Mouse (Mus musculus) G1E-ER4 (cell line): ENCODE data around the gene Cyct. TPM values are rescaled to one million over a fixed set of nuclear protein-coding genes. Genes with fewer than 3 reads are reported as not detected.

ENCODE experiments used
- GATA1 ChIP-seq: IDR thresholded peaks from one replicate; pipeline ENCODE4 v1.8.0; 2012; ENCODE audit warnings: low read length, inconsistent platforms
- polyA plus RNA-seq: library from polyadenylated mRNA; stranded (reverse); fragments of >175 nt; gene quantifications from 2 replicates; pipeline ENCODE4 v1.2.3, GENCODE M21; 2012

Gene Cyct
- not detected in 2 replicates for polyA plus RNA-seq

- TF ChIP-seq GATA1, result no peak
These were observed at the start of gene Cyct for GRCm38 (mm10) chr2:76360226-76360625. Cyct (minus strand) TSS chr2:76360450.

- no peak for TF ChIP-seq GATA1
These were observed 49.7 kb upstream of the Cyct start for GRCm38 (mm10) chr2:76409986-76410385.

GRCm38 (mm10) chr2:76409526-76409925 lies 49.3 kb upstream of the Cyct start:
- TF ChIP-seq GATA1, result no peak

DNA sequence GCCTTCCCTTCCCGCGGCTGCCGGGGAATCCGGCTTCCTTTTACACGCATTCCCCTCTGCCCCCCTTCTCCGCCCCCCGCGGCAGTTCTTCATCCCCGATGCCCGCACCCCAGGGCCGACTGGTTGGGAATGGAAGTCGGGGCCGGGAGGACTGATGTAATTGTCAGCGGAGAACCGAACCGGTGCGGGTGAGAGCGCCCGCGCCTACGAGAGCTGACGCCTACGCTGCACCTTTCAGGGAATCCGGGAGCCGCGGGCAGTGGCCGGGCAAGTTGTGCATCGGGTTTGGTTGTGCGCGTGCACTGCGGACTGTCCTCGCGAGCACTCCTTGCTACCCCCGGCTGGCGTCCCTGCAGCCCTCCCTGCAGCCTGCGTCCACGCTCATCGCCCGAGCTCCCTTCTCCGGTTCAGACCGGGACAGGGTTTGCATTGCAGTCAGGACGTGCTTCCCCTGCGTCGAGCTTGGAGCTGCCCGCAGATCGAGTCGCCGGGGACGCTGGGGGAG lies 46.7 kb upstream of the Cyct start:
- TF ChIP-seq GATA1, result no peak

GRCm38 (mm10) chr2:76406151-76406936 lies 46.1 kb upstream of the Cyct start, which contains the start of gene Osbpl6:
Osbpl6 (plus strand) TSS chr2:76406508.
- no peak for TF ChIP-seq GATA1

GRCm38 (mm10) chr2:76405596-76406150 lies 45.4 kb upstream of the Cyct start:
- TF ChIP-seq GATA1, result no peak

- TF ChIP-seq GATA1, result no peak
These were observed 39.9 kb upstream of the Cyct start for GRCm38 (mm10) chr2:76400178-76400577.

DNA sequence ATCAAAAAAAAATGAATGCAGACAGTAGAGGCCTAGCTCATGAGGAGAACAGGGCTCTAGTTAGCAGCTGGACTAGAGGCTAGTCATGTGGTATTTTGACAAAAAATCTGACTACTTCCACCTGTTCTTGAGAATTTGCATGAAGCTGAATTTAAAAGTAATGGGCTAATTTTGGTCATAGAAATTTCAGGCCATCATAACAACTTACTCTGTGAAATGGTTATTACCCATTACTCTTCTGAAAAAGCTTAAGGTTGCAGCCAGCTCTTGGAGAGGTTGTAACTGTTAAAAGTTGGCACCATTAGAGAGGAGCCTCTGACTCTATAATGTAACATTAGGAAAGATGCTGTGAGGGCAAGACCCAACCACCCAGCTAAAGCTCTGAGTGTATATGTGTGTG lies 26.3 kb upstream of the Cyct start:
- no peak for TF ChIP-seq GATA1

DNA sequence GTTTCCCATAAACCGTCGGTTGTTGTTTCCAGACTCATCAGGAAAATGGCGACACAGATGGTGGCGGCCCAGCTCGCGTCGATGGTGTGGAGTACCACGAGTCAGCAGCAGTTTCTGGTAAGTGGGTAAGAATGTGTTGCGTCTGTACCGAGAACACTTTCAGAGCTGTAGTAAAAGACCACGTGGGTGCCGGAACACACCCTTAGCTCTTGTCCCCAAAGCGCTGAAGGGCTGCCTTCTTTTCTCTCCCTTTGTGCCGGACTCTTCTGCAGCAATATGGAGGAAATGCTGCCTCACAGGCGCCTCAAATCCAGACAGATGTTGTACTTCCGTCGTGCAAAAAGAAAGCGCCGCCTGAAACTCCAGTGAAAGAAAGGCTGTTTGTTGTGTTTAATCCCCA lies 18.4 kb upstream of the Cyct start:
- no peak for TF ChIP-seq GATA1

GRCm38 (mm10) chr2:76374544-76375206 lies 14.4 kb upstream of the Cyct start:
- no peak for TF ChIP-seq GATA1

GRCm38 (mm10) chr2:76372244-76372643 lies 12.0 kb upstream of the Cyct start:
- peak; percentile 41 for TF ChIP-seq GATA1

DNA sequence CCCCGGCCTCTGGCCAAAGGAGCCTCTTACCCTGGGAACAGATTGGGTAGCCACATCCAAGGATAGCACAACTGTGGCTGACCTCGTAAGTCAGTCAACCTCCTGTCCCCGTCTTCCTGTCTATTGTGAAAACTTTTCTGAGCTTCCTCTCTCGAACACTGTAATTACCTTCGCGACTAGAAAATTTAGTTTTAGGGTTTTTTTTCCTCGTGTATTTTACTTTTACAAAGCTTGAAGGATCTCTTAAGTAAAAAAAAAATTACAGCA lies 10.3 kb upstream of the Cyct start:
- TF ChIP-seq GATA1, result no peak

DNA sequence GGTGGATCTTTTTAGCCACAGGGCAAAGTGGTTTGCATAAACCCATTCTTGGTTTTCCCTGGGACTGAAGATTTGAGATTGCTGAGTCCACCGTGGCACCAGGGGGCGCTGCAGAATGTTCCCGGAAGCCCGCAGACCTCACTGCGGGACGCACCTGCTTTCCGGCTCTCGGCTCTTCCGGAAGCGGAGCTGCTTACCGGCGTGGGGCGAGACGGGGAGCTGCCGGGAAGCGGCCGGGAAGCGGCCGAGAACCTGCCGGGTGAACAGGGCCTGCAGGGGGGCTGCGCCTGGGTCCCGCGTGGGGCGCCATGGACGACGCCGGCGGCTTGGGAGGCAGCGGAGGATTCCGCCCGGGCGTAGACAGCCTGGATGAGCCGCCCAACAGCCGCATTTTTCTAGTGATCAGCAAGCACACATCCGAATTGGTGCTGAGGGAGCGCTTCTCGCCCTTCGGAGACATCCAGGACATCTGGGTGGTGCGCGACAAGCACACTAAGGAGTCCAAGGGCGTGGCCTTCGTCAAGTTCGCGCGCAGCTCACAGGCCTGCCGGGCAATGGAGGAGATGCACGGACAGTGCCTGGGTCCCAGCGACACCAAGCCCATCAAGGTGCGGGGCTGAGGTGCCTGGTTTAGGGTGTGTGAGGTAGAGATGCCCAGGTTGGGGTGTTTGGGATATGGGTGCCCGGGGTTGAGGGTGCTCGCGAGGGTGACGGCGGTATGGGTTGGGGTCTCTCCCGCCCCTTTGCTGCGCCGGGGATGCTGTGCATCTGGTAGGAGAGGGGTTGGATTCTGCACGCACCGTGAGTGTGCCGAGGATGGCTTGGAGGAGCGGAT lies 9.8 kb upstream of the Cyct start, which contains the start of gene Rbm45:
Rbm45 (plus strand) TSS at position 164 of the 835 bp plus-strand sequence.
- no peak for TF ChIP-seq GATA1

DNA sequence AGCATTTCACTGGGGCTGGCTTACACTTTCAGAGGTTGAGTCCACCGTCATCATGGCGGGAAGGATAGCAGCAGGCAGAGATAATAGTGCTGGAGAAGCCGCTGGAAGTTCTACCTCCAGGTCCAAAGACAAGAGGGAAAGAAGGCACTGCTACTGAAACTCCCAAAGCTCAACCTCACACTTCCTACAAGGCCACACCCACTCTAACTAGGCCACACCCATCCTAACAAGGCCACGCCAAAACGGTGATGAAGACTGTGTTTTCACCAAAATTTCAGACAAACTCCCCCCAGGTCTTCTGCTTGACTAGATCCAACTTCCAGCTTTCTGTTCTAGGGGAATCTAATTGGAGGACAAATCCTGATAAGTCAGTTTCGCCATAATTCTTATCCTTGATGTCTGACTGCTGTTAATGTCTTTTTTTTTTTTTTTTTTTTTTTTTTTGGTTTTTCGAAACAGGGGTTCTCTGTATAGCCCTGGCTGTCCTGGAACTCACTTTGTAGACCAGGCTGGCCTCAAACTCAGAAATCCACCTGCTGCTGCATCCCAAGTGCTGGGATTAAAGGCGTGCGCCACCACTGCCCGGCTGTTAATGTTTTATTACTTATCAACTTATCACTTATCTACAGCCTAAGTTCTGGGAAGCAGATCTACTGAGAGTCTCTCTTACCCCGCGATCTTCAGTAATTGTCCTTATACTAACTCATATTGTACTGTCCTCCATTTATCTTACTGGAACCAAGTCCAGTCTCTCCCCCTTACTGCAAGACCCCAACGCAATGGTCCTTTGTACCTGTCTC lies 8.8 kb upstream of the Cyct start:
- no peak for TF ChIP-seq GATA1
